Mouse (Mus musculus): ENCODE data around the gene Camk2n2. TPM values are rescaled to one million over a fixed set of nuclear protein-coding genes. Genes with fewer than 3 reads are reported as not detected.

Gene Camk2n2
- polyA plus RNA-seq, 1 experiment, result not detected

GRCm38 (mm10) chr16:20595060-20595673, 25.9 kb downstream of the Camk2n2 start:
- TF ChIP-seq CTCF (IDR thresholded peaks at IDR 0.05; ENCODE audit: insufficient read depth, low read depth, low read length), result no peak
- no peak for TF ChIP-seq POLR2A (IDR thresholded peaks at IDR 0.05; ENCODE audit: insufficient read depth, low read depth, low read length)
- 87% methylated on average over 7 of the region's 7 CpGs for WGBS
- Histone ChIP-seq H3K4me1 (ENCODE audit: control insufficient read depth, insufficient read depth, low read length) (peaks cover 8% of the 10 kb centered on the region; the same call in 1 of the 2 replicates), H3K27ac (ENCODE audit: insufficient read depth, low read depth, low read length) (no peak overlapping the region), H3K4me3 (ENCODE audit: insufficient read depth, low read depth, low read length) (no peak overlapping the region)

GRCm38 (mm10) chr16:20591076-20591705, 29.9 kb downstream of the Camk2n2 start:
- no peak overlapping the region for H3K27ac ChIP-seq (ENCODE audit: insufficient read depth, low read depth, low read length)
- 30% methylated on average over 48 of the region's 48 CpGs for WGBS
- no peak overlapping the region; the same call in 1 of the 2 replicates for H3K4me3 ChIP-seq (ENCODE audit: insufficient read depth, low read depth, low read length)
- TF ChIP-seq CTCF (IDR thresholded peaks at IDR 0.05; ENCODE audit: insufficient read depth, low read depth, low read length), result no peak
- TF ChIP-seq POLR2A (IDR thresholded peaks at IDR 0.05; ENCODE audit: insufficient read depth, low read depth, low read length), result no peak
- peaks cover 17% of the 10 kb centered on the region; the same call in 1 of the 2 replicates for H3K4me1 ChIP-seq (ENCODE audit: control insufficient read depth, insufficient read depth, low read length)

GRCm38 (mm10) chr16:20590680-20591038, 30.4 kb downstream of the Camk2n2 start:
- H3K4me3 ChIP-seq (ENCODE audit: insufficient read depth, low read depth, low read length), result peak overlapping the region; percentile 62
- TF ChIP-seq POLR2A (IDR thresholded peaks at IDR 0.05; ENCODE audit: insufficient read depth, low read depth, low read length), result no peak
- no peak for TF ChIP-seq CTCF (IDR thresholded peaks at IDR 0.05; ENCODE audit: insufficient read depth, low read depth, low read length)
- H3K27ac ChIP-seq (ENCODE audit: insufficient read depth, low read depth, low read length), result no peak overlapping the region
- peaks cover 17% of the 10 kb centered on the region; the same call in 1 of the 2 replicates for H3K4me1 ChIP-seq (ENCODE audit: control insufficient read depth, insufficient read depth, low read length)
- WGBS, result 5% methylated on average over 17 of the region's 17 CpGs

GRCm38 (mm10) chr16:20589939-20590679, 31.0 kb downstream of the Camk2n2 start:
- WGBS, result under 1% methylated on average over 39 of the region's 39 CpGs
- Histone ChIP-seq H3K4me1 (ENCODE audit: control insufficient read depth, insufficient read depth, low read length) (peaks cover 17% of the 10 kb centered on the region; the same call in 1 of the 2 replicates), H3K4me3 (ENCODE audit: insufficient read depth, low read depth, low read length) (peak overlapping the region; percentile 62), H3K27ac (ENCODE audit: insufficient read depth, low read depth, low read length) (no peak overlapping the region)
- TF ChIP-seq POLR2A (IDR thresholded peaks at IDR 0.05; ENCODE audit: insufficient read depth, low read depth, low read length), result 0 out of 2 replicates have a peak, but pooled peaks have one; percentile 30
- no peak for TF ChIP-seq CTCF (IDR thresholded peaks at IDR 0.05; ENCODE audit: insufficient read depth, low read depth, low read length)

- peaks cover 17% of the 10 kb centered on the region; the same call in 1 of the 2 replicates for H3K4me1 ChIP-seq (ENCODE audit: control insufficient read depth, insufficient read depth, low read length)
- under 1% methylated on average over 24 of the region's 24 CpGs for WGBS
- no peak within 1 kb of the TSS for H3K27ac ChIP-seq (ENCODE audit: insufficient read depth, low read depth, low read length)
- TF ChIP-seq CTCF (IDR thresholded peaks at IDR 0.05; ENCODE audit: insufficient read depth, low read depth, low read length) (no peak), POLR2A (IDR thresholded peaks at IDR 0.05; ENCODE audit: insufficient read depth, low read depth, low read length) (no peak)
- peak within 1 kb of the TSS; percentile 62 for H3K4me3 ChIP-seq (ENCODE audit: insufficient read depth, low read depth, low read length)
Observed at GRCm38 (mm10) chr16:20589366-20589938, 31.6 kb downstream of the Camk2n2 start, which contains the start of gene Vwa5b2. Vwa5b2 (plus strand) TSS chr16:20589471.

Other genes with a start within 250 kb of the Camk2n2 start
- gene Abcc5, start 194.9 kb downstream of the Camk2n2 start, polyA plus RNA-seq (2012; ENCODE audit: insufficient read depth, insufficient read length, low replicate concordance, missing spikeins), result 577 and 578 TPM in 2 replicates
- not detected in 2 replicates for gene Eif2b5, start 122.5 kb downstream of the Camk2n2 start, polyA plus RNA-seq (2012; ENCODE audit: insufficient read depth, insufficient read length, low replicate concordance, missing spikeins)
- 115 TPM in 1 of 2 replicates, not detected in the other for gene Dvl3, start 104.3 kb downstream of the Camk2n2 start, polyA plus RNA-seq (2012; ENCODE audit: insufficient read depth, insufficient read length, low replicate concordance, missing spikeins)
- gene Ap2m1, start 85.8 kb downstream of the Camk2n2 start, polyA plus RNA-seq (2012; ENCODE audit: insufficient read depth, insufficient read length, low replicate concordance, missing spikeins), result 512 and 992 TPM in 2 replicates
- not detected in 2 replicates for gene Abcf3, start 72.7 kb downstream of the Camk2n2 start, polyA plus RNA-seq (2012; ENCODE audit: insufficient read depth, insufficient read length, low replicate concordance, missing spikeins)
- gene Vwa5b2, start 31.8 kb downstream of the Camk2n2 start, polyA plus RNA-seq (2012; ENCODE audit: insufficient read depth, insufficient read length, low replicate concordance, missing spikeins), result not detected in 2 replicates
- gene Eef1akmt4, start 9.7 kb downstream of the Camk2n2 start, polyA plus RNA-seq (2012; ENCODE audit: insufficient read depth, insufficient read length, low replicate concordance, missing spikeins), result not detected in 2 replicates
- gene Gm49333, start 9.7 kb downstream of the Camk2n2 start, polyA plus RNA-seq (2012; ENCODE audit: insufficient read depth, insufficient read length, low replicate concordance, missing spikeins), result not detected in 2 replicates
- not detected in 2 replicates for gene Alg3, start 9.6 kb downstream of the Camk2n2 start, polyA plus RNA-seq (2012; ENCODE audit: insufficient read depth, insufficient read length, low replicate concordance, missing spikeins)
- not detected in 2 replicates for gene Ece2, start 8.5 kb upstream of the Camk2n2 start, polyA plus RNA-seq (2012; ENCODE audit: insufficient read depth, insufficient read length, low replicate concordance, missing spikeins)
- 1,015 TPM in 1 of 2 replicates, not detected in the other for gene Psmd2, start 30.4 kb upstream of the Camk2n2 start, polyA plus RNA-seq (2012; ENCODE audit: insufficient read depth, insufficient read length, low replicate concordance, missing spikeins)
- gene Eif4g1, start 47.0 kb upstream of the Camk2n2 start, polyA plus RNA-seq (2012; ENCODE audit: insufficient read depth, insufficient read length, low replicate concordance, missing spikeins), result 96.5 and 986 TPM in 2 replicates
- gene Fam131a, start 72.0 kb upstream of the Camk2n2 start, polyA plus RNA-seq (2012; ENCODE audit: insufficient read depth, insufficient read length, low replicate concordance, missing spikeins), result not detected in 2 replicates
- not detected in 2 replicates for gene Polr2h, start 96.4 kb upstream of the Camk2n2 start, polyA plus RNA-seq (2012; ENCODE audit: insufficient read depth, insufficient read length, low replicate concordance, missing spikeins)
- not detected in 2 replicates for gene Clcn2, start 96.5 kb upstream of the Camk2n2 start, polyA plus RNA-seq (2012; ENCODE audit: insufficient read depth, insufficient read length, low replicate concordance, missing spikeins)
- gene Chrd, start 111.8 kb upstream of the Camk2n2 start, polyA plus RNA-seq (2012; ENCODE audit: insufficient read depth, insufficient read length, low replicate concordance, missing spikeins), result not detected in 2 replicates
- gene Thpo, start 113.2 kb upstream of the Camk2n2 start, polyA plus RNA-seq (2012; ENCODE audit: insufficient read depth, insufficient read length, low replicate concordance, missing spikeins), result not detected in 2 replicates